Mouse (Mus musculus): ENCODE results near the gene Kctd3.

DNA sequence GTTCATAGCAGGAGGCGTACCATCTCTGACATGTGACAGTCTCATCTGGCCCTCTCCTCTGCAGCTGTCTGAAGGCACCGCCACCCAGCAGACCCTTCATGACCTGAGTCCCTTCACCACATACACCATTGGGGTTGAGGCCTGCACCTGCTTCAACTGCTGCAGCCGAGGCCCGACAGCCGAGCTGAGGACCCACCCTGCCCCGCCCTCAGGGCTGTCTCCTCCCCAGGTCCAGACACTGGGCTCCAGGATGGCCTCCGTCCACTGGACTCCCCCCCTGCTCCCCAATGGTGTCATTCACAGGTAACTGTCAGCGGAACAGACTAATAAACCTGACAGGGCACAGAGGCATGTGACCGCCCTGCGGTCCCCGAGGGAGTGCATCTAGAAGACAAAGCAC, 60.8 kb downstream of the Kctd3 start:
- TF ChIP-seq CTCF (IDR thresholded peaks at IDR 0.05; ENCODE audit: low read depth) (no peak), EP300 (IDR thresholded peaks at IDR 0.05; ENCODE audit: low read depth) (no peak)
